Mouse (Mus musculus) embryonic stem cell, embryonic (primary cell): Measurements from ENCODE around the gene Aasdh.

ENCODE experiments used
- CTCF ChIA-PET, 4 experiments: fragments of 300-600 bp in 2 of 4; fragments of 350-600 bp in 2 of 4; sonication (Branson Sonifier 250); formaldehyde crosslinking; loops; one replicate each; lab custom pipeline; 2022; ENCODE audit warnings: inconsistent platforms in 2 of 4; lab: Charles Lee
- POLR2A ChIA-PET, 4 experiments: fragments of 300-600 bp in 2 of 4; fragments of 350-600 bp in 2 of 4; sonication (Branson Sonifier 250); formaldehyde crosslinking; loops; one replicate each; lab custom pipeline; 2022; ENCODE audit warnings: antibody characterized with exemption in 4 of 4, inconsistent platforms in 1 of 4; lab: Charles Lee

Gene Aasdh

GRCm38 (mm10) chr5:76868693-76869286 is 36.5 kb downstream of the Aasdh start:
- CTCF ChIA-PET: interaction anchor here (0.5 to 1.0 kb wide), 5 partner anchors 15 to 302 kb away, joined by 3 to 5 read pairs (median 3); no protein-coding TSS in a partner anchor
- POLR2A ChIA-PET: interaction anchor here in 3 of 4 experiments (0.5 to 1.4 kb wide), 17 partner anchors 9 to 1293 kb away, joined by 3 to 5 read pairs (median 3); partner anchors contain the start of genes Paics (in 2 of the 3), Ppat (in 2 of the 3), Aasdh (in 1 of the 3) and Spink2 (in 1 of the 3)

DNA sequence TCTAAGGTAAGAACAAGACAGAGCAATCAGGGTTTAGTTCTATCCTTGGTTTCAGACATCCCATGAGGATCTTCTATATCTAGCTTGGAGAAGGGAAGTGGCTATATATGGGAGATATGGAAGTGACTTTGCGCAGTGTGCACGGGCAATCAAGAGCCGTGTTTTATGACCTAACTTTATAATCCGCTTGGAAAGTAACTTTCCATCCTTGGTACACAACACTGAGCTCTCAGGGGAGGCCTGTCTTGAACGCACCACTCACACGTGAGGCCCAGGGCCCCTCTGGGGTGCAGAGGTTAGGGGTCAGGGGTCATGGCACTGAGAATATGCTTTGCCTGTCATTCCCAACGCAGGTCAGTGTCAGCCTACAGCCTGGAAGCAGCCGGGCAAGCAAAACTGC is 38.5 kb downstream of the Aasdh start:
- ChIA-PET POLR2A (interaction anchor here in 1 of 4 experiments (1.2 to 1.7 kb wide), 2 partner anchors 10 kb away, joined by 6 read pairs; no protein-coding TSS in a partner anchor), CTCF (no interaction called here)

GRCm38 (mm10) chr5:76858444-76858843 is 46.9 kb downstream of the Aasdh start:
- ChIA-PET CTCF (no interaction called here), POLR2A (interaction anchor here in 1 of 4 experiments (0.7 to 1.0 kb wide), 2 partner anchors 15 to 18 kb away, joined by 3 to 4 read pairs; no protein-coding TSS in a partner anchor)

- ChIA-PET POLR2A (interaction anchor here (0.6 to 2.0 kb wide), 9 partner anchors 10 to 207 kb away, joined by 3 to 6 read pairs (median 3); partner anchors contain the start of genes Paics (in 1 of the 4) and Ppat (in 1 of the 4)), CTCF (interaction anchor here in 2 of 4 experiments (0.5 to 1.1 kb wide), 3 partner anchors 112 to 408 kb away, joined by 3 read pairs; partner anchors contain the start of gene Rest (in 1 of the 2))
Measured at GRCm38 (mm10) chr5:76857103-76858015, 48.0 kb downstream of the Aasdh start.

DNA sequence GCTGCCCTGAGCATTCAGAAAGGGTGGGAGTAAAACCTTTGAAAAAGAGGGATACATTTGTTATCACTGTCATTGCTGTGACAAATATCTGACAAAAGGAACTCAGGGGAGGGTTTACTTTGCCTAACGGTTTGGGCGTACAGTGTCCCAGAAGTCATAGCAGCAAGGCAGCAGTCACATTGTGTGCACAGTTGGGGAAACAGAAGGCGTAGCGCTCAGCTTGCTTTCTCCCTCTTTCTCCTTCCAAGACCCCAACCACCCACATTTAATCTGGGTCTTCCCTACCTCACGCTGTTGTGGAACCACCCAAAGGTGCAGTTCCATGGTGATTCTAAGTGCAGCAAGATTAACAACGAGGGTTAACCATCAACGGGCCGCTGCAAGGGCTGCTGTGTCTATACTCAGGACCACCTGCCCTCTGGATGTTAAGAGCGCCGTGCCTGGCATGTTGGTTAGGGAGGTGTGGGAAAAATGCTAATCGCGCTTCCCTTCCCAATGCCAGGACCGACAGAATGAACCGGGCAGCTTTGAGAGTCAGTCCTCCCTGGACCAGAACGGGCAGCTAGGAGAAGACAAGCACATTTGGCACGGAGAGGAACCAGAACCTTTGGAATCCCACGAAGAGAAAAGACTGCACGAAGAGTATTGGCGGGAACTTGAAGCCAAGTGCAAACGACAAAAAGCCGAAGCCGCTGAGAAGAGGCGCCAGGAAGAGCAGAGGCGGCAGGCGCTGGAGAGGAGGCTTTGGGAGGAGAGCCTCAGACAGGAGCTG is 49.3 kb downstream of the Aasdh start:
- CTCF ChIA-PET: interaction anchor here in 1 of 4 experiments (0.6 to 1.1 kb wide), 3 partner anchors 269 to 379 kb away, joined by 3 to 4 read pairs (median 3); no protein-coding TSS in a partner anchor
- POLR2A ChIA-PET: interaction anchor here in 2 of 4 experiments (0.9 to 2.0 kb wide), 3 partner anchors 11 to 15 kb away, joined by 3 to 6 read pairs (median 3); no protein-coding TSS in a partner anchor

- ChIA-PET CTCF (interaction anchor here (0.5 to 1.9 kb wide), 27 partner anchors 9 to 1205 kb away, joined by 3 to 11 read pairs (median 4); partner anchors contain the start of genes Cep135 (in 2 of the 4), Paics (in 1 of the 4) and Ppat (in 1 of the 4)), POLR2A (interaction anchor here in 2 of 4 experiments (0.6 to 1.5 kb wide), 4 partner anchors 12 to 85 kb away, joined by 3 to 4 read pairs (median 3); no protein-coding TSS in a partner anchor)
Measured at GRCm38 (mm10) chr5:76853549-76853948, 51.8 kb downstream of the Aasdh start.

GRCm38 (mm10) chr5:76851316-76851715 is 54.0 kb downstream of the Aasdh start:
- ChIA-PET CTCF (no interaction called here), POLR2A (no interaction called here)

DNA sequence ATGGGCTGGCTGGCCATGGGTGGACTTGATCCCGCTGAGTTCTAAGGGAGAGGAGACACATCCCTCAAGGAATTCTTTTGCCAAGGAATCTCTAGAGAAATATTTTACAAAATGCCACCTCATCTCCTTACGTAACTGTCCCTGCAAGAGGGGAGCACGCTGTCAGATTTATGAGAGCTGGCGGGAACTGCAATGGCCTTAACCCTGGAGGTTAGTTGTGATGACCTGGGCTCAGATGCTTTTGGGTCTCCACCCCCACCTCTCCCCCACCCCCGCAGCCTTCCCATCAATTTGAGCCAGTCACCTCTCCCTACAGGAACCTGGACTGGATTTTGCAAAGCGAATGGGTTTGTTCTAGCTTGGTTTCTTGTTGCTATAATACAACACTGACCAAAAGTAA is 58.2 kb downstream of the Aasdh start:
- CTCF ChIA-PET: no interaction called here
- POLR2A ChIA-PET: interaction anchor here in 1 of 4 experiments (0.6 to 1.5 kb wide), 2 partner anchors 17 to 31 kb away, joined by 4 to 7 read pairs; no protein-coding TSS in a partner anchor

GRCm38 (mm10) chr5:76844618-76845186 is 60.6 kb downstream of the Aasdh start:
- POLR2A ChIA-PET: interaction anchor here in 2 of 4 experiments (0.7 to 1.7 kb wide), 2 partner anchors 26 to 63 kb away, joined by 4 to 5 read pairs; no protein-coding TSS in a partner anchor
- CTCF ChIA-PET: interaction anchor here in 3 of 4 experiments (0.6 to 1.5 kb wide), 3 partner anchors 8 to 901 kb away, joined by 4 to 6 read pairs (median 5); no protein-coding TSS in a partner anchor

DNA sequence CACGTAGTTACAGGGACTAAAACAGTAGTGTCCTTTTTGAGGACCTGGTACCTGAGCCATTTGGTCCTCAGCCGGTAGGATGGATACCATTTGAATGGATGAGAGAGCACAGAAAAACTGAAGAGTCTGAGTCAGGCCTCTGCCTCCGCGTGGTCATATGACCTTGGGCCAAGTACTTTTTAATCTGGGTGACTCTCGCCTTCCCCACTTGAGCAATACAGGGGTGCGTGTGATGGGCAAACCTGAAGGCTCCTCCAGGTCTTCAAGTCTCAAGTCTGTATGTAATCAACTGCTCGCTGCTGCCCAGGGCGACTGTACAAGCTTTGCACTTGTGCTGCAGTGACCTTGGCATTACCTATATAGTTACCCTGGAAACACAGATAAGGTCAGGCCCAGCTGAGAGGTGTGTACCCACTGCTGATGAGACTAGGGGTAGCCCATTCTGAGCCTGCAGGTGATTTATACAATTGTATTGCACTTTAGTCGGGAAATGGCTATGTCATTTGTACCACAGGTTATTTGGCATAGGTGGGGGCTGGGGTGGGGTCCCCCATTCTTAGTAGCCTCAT is 61.4 kb downstream of the Aasdh start:
- ChIA-PET CTCF (interaction anchor here in 3 of 4 experiments (0.6 to 1.5 kb wide), 3 partner anchors 9 to 901 kb away, joined by 4 to 6 read pairs (median 5); no protein-coding TSS in a partner anchor), POLR2A (interaction anchor here in 2 of 4 experiments (0.7 to 1.7 kb wide), 3 partner anchors 15 to 64 kb away, joined by 3 to 5 read pairs (median 4); no protein-coding TSS in a partner anchor)

DNA sequence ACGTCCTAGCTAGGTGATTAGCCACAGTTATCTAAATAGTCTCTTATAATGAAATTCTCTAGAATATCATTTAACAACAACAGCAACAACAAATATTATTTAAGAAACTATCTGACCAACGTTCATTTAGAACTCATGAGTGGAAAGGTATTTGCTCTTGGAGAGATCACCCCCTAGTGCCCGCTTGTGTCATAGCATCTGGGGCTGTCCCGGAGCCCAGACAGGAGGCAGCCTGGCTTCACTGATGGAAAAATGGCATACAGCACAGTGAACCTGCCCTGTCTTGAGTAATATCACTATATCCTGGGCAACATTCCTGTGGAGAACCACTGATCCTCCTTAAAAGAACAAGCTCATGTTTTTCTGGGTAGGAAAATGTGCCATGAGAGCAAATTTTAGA is 61.9 kb downstream of the Aasdh start:
- ChIA-PET POLR2A (interaction anchor here in 1 of 4 experiments (1.0 to 1.7 kb wide), 2 partner anchors 15 to 65 kb away, joined by 3 to 5 read pairs; no protein-coding TSS in a partner anchor), CTCF (interaction anchor here in 1 of 4 experiments (1.5 kb wide), 1 partner anchor 10 kb away, joined by 6 read pairs; no protein-coding TSS in a partner anchor)

DNA sequence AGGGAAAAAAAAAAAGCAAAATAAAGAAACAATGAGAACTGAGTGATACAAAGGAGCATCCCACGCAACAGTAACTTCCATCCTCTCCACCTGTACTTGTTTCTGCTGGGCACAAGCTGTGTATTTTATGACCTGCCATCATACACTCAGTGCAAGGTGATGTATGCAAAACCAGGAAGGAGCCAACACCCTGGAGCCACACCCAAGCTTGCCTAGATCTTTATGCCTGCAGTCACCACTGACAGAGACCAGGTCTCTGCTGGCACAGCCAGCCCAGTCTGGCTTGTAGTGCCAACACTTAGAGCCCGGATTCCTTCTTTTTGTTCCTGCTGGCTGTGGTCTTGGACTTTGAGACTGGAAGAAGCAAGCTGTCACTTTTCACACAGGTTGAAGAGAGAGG is 63.5 kb downstream of the Aasdh start:
- ChIA-PET CTCF (interaction anchor here in 3 of 4 experiments (0.6 to 1.4 kb wide), 4 partner anchors 12 to 194 kb away, joined by 3 to 4 read pairs (median 3); no protein-coding TSS in a partner anchor), POLR2A (interaction anchor here in 1 of 4 experiments (0.8 to 2.3 kb wide), 3 partner anchors 10 to 14 kb away, joined by 3 to 8 read pairs (median 5); no protein-coding TSS in a partner anchor)

DNA sequence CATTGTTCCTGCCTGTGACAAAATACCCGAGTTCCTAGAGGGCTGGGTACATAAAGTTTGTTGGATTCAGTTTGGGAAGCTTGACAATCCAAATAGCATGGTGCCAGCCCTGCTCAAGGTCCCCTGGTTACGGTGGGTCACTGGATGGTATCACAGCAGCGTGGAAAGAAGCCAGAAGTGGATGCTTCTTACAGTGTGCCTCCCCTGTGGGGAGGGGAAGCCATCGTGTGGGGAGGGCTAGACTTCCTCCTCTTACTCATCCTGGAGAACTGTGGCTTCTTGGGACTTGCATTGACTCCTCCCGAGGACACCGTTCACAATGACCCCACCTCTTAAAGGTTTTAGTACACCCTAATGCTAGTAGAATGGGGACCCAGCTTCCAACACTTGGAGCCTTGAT is 65.5 kb downstream of the Aasdh start:
- ChIA-PET POLR2A (interaction anchor here in 2 of 4 experiments (0.8 to 1.0 kb wide), 4 partner anchors 11 to 39 kb away, joined by 3 to 4 read pairs (median 4); no protein-coding TSS in a partner anchor), CTCF (interaction anchor here in 2 of 4 experiments (0.7 to 0.9 kb wide), 2 partner anchors 72 to 100 kb away, joined by 3 to 10 read pairs; no protein-coding TSS in a partner anchor)

GRCm38 (mm10) chr5:76837018-76837417 is 68.3 kb downstream of the Aasdh start:
- POLR2A ChIA-PET: interaction anchor here in 2 of 4 experiments (0.9 to 1.7 kb wide), 3 partner anchors 13 to 391 kb away, joined by 3 to 7 read pairs (median 4); no protein-coding TSS in a partner anchor
- CTCF ChIA-PET: interaction anchor here in 1 of 4 experiments (0.6 kb wide), 1 partner anchor 13 kb away, joined by 6 read pairs; no protein-coding TSS in a partner anchor

GRCm38 (mm10) chr5:76832529-76833210 is 72.6 kb downstream of the Aasdh start:
- POLR2A ChIA-PET: interaction anchor here in 3 of 4 experiments (0.6 to 2.1 kb wide), 4 partner anchors 9 to 125 kb away, joined by 3 to 8 read pairs (median 6); partner anchors contain the start of genes Paics (in 1 of the 3) and Ppat (in 1 of the 3)
- CTCF ChIA-PET: no interaction called here
